Mouse (Mus musculus): ENCODE measurements at regions not wholly inside any gene's neighbourhood (a gene's known extent, or its start where the extent isn't known, plus 50 kb on each side); places are given as distances from the start of the nearest gene placed in this dataset.

GRCm38 (mm10) chr13:16694201-16694600 lies 682.5 kb downstream of the Inhba start:
- TF ChIP-seq CTCF (IDR thresholded peaks at IDR 0.05; ENCODE audit: control insufficient read depth, insufficient read depth, insufficient read length), result no peak
- TF ChIP-seq FOSL1 (IDR thresholded peaks at IDR 0.05; ENCODE audit: insufficient read depth, low read length, poor library complexity, severe bottlenecking), result no peak
- TF ChIP-seq MYOD1 (IDR thresholded peaks at IDR 0.05; ENCODE audit: control insufficient read depth, insufficient read length, low read depth), result no peak
- no peak for TF ChIP-seq MYOG (IDR thresholded peaks at IDR 0.05; ENCODE audit: control insufficient read depth, extremely low read depth, insufficient read length)

All from C2C12 (cell line).